Mouse (Mus musculus): ENCODE measurements around the gene Fam213b. TPM values are rescaled to one million over a fixed set of nuclear protein-coding genes. Genes with fewer than 3 reads are reported as not detected.

Gene Fam213b
- polyA plus RNA-seq, 1 experiment from 2014 or later, result 59.9 TPM

DNA sequence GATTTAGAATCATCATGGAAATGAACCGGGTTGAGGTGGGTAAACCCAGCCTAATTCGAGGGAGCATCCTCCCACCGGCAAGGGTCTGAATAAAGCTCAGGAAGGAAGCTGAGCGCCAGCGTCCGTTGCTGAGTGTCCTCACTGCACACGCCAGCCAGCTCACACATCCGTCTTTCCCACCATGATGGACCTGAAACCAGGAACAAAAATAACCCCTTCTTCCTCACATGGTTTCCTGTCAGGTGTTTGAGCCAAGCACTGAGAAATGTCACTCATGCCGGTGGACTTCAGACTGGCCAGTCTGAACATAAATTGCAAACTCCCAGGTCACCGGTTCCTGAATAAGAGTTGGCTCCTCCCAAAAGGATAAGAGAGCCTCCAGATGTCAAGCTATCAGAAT lies 16.4 kb upstream of the Fam213b start:
- no peaks in the 10 kb centered on the region for H3K36me3 ChIP-seq
- no peak overlapping the region for H3K4me2 ChIP-seq (replicated peaks)
- no peak overlapping the region for H3K4me3 ChIP-seq (replicated peaks)
- H3K9ac ChIP-seq, result no peak overlapping the region
- H3K9me3 ChIP-seq (replicated peaks), result no peaks in the 10 kb centered on the region
- H3K4me1 ChIP-seq, result 0 out of 2 replicates have a peak, but pooled peaks cover 4% of the 10 kb centered on the region
- ATAC-seq (ENCODE audit: insufficient number of reproducible peaks, low FRiP score, low TSS enrichment, low read depth), result no peak
- no peaks in the 10 kb centered on the region for H3K27me3 ChIP-seq
- H3K27ac ChIP-seq (replicated peaks), result no peak overlapping the region
- WGBS, result 84% methylated on average over 10 of the region's 10 CpGs

DNA sequence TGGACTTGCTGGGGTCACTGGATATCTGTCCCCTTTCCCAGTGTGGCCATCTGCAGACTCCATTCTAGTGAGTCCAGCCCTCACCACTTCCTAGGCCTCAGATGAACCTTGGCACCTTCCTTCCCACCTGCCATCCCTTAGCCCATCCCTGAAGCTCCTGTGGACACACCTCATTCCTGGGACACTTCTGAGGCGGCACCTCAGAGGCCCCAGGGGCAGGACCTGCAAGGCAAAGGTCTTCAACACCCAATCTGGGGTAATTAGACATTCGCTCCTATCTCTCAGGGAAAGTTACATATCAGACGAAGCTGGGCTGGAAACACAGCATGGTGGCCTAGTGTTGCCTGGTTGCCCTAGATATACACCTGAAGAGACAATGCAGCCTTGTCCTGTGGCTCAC lies 15.8 kb upstream of the Fam213b start:
- H3K9ac ChIP-seq, result no peak overlapping the region
- no peak overlapping the region for H3K4me3 ChIP-seq (replicated peaks)
- no peaks in the 10 kb centered on the region for H3K27me3 ChIP-seq
- H3K36me3 ChIP-seq, result no peaks in the 10 kb centered on the region
- no peaks in the 10 kb centered on the region for H3K9me3 ChIP-seq (replicated peaks)
- no peak overlapping the region for H3K4me2 ChIP-seq (replicated peaks)
- no peak for ATAC-seq (ENCODE audit: insufficient number of reproducible peaks, low FRiP score, low TSS enrichment, low read depth)
- 0 out of 2 replicates have a peak, but pooled peaks cover 4% of the 10 kb centered on the region for H3K4me1 ChIP-seq
- 71% methylated on average over 3 of the region's 3 CpGs for WGBS
- H3K27ac ChIP-seq (replicated peaks), result no peak overlapping the region

DNA sequence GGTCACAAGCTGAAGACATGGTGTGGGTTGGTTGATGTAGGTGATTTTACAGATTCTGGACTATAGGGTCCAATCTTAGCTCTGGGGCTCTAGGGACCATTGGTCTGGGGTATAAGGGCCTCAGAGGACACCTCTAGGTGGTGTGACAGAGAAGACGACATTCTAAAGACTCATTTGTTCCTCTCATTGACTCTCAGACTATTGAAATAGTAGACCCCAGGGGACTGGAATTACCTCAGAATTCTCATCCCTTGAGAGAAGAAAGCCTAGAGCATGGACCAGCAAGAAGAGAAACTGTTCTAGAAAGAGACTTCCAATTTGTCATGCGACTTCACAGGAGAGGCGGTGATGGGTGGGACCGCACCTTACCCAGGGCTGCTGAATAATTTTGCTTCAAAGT lies 15.3 kb upstream of the Fam213b start:
- no peak overlapping the region for H3K27ac ChIP-seq (replicated peaks)
- no peak for ATAC-seq (ENCODE audit: insufficient number of reproducible peaks, low FRiP score, low TSS enrichment, low read depth)
- H3K4me1 ChIP-seq, result 0 out of 2 replicates have a peak, but pooled peaks cover 4% of the 10 kb centered on the region
- no peaks in the 10 kb centered on the region for H3K27me3 ChIP-seq
- H3K9ac ChIP-seq, result no peak overlapping the region
- no peak overlapping the region for H3K4me3 ChIP-seq (replicated peaks)
- H3K36me3 ChIP-seq, result no peaks in the 10 kb centered on the region
- 87% methylated on average over 4 of the region's 4 CpGs for WGBS
- H3K9me3 ChIP-seq (replicated peaks), result no peaks in the 10 kb centered on the region
- H3K4me2 ChIP-seq (replicated peaks), result no peak overlapping the region

DNA sequence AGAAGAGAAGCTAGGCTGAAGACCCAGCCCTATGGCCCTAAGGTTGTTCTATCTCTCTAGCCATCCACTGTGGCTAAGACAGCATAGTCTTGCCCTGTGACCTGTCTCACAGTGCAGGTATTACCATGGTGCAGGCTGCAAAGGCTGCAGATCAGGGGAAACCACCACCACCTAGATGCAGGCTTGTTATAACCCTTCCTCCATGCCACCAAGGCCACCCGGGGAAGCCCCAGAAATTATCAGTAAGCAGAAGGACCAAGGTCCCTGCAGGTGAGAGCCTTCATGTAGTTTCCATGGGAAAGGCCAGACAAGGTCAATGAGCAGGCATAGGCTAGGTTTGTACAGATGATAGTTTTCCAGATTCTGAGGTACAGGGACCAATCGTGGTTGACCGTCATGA lies 14.9 kb upstream of the Fam213b start:
- Histone ChIP-seq H3K9me3 (replicated peaks) (no peaks in the 10 kb centered on the region), H3K4me1 (0 out of 2 replicates have a peak, but pooled peaks cover 4% of the 10 kb centered on the region), H3K27me3 (no peaks in the 10 kb centered on the region), H3K4me2 (replicated peaks) (no peak overlapping the region), H3K36me3 (no peaks in the 10 kb centered on the region), H3K9ac (no peak overlapping the region), H3K4me3 (replicated peaks) (no peak overlapping the region), H3K27ac (replicated peaks) (no peak overlapping the region)
- 88% methylated on average over 3 of the region's 3 CpGs for WGBS
- no peak for ATAC-seq (ENCODE audit: insufficient number of reproducible peaks, low FRiP score, low TSS enrichment, low read depth)

DNA sequence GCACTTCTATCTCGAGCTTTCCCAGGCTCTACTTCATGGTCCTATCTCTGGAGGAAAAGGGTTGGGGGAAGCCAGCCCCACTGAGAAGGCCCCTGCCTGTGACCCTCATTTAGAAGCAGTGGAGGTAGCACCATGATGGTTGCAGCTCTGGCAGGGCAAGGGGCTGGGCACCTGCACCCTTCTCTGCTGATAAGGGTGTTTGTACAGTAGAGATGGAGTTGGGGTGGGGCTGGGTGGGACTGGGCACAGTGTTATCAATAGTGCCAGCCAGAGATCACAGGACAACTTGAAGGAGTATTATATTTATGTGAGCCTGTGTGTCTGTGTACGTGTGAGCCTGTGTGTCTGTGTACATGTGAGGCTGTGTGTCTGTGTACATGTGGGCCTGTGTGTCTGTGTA lies 12.7 kb upstream of the Fam213b start:
- H3K4me3 ChIP-seq (replicated peaks), result no peak overlapping the region
- no peak for ATAC-seq (ENCODE audit: insufficient number of reproducible peaks, low FRiP score, low TSS enrichment, low read depth)
- H3K27ac ChIP-seq (replicated peaks), result no peak overlapping the region
- no peaks in the 10 kb centered on the region for H3K27me3 ChIP-seq
- H3K4me1 ChIP-seq, result peaks cover 8% of the 10 kb centered on the region; the same call in 1 of the 2 replicates
- 73% methylated on average over 2 of the region's 2 CpGs for WGBS
- H3K36me3 ChIP-seq, result no peaks in the 10 kb centered on the region
- H3K9me3 ChIP-seq (replicated peaks), result no peaks in the 10 kb centered on the region
- no peak overlapping the region for H3K9ac ChIP-seq
- H3K4me2 ChIP-seq (replicated peaks), result no peak overlapping the region

DNA sequence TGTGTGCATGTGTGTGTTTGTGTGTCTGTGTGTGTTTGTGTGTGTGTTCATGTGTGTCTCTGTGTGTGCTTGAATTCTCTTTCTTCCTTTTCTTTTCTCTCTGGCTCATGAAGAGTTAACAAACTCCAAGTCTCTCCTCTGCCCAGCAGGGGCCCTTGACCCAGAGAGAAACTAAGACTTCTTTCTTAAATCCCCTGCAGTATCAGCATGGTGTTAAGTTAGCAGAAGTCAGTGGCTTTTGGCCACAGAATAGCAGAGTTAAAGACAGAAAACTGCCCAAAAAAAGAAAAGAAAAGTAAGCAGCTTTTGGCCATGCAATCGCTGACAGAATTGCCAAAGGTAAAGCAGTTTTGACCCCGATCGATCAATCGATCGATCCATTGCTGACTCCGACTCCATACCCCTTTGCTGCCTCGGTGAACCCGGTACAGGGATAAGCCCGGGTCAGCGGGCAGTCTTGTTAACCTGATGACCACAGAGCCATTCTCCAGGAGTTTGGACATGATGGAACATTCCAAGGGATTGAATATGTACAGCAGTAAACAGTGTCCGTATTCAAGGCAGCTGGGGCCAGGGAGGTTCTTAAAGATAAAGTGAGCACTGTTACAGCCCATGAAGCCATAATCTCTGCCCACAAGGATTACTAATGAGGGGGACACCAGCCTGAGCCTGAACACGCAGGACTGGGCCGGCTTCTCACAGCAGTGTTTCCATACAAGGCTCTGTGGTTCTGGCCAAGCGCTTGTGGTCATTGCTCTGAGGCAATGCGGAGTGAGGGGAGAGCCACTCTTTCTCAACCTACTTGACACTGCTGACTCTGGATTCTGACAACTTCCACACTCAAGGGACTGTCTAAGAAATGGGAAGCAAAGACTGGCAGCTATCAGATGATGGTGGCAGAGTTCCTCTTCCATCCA lies 11.9 kb upstream of the Fam213b start:
- no peak overlapping the region for H3K9ac ChIP-seq

DNA sequence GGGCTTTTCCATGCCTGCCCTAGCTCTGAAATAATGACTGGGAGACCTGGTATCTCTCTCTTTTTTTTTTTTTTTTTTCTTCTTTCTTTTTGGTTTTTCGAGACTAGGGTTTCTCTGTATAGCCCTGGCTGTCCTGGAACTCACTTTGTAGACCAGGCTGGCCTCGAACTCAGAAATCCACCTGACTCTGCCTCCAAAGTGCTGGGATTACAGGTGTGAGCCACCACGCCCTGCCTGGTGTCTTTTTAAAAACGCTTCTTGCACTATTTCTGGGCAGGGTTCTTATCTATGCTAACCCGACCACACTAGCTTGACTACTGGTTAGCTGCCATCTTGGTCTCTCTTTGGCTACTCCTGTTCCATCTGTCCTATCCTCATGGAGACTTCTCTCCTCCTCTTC lies 9.6 kb upstream of the Fam213b start:
- no peaks in the 10 kb centered on the region for H3K27me3 ChIP-seq
- 89% methylated on average over 5 of the region's 5 CpGs for WGBS
- no peak overlapping the region for H3K27ac ChIP-seq (replicated peaks)

More for the DNA sequence above, 11.9 kb upstream of the Fam213b start:
- Histone ChIP-seq H3K9me3 (replicated peaks) (no peaks in the 10 kb centered on the region), H3K4me3 (replicated peaks) (no peak overlapping the region), H3K27ac (replicated peaks) (peak overlapping the region; percentile 0; the same call in 1 of the 2 replicates), H3K4me2 (replicated peaks) (no peak overlapping the region), H3K4me1 (peaks cover 8% of the 10 kb centered on the region; the same call in 1 of the 2 replicates), H3K36me3 (no peaks in the 10 kb centered on the region), H3K27me3 (no peaks in the 10 kb centered on the region)
- 23% methylated on average over 15 of the region's 15 CpGs for WGBS
- peak; percentile 41 for ATAC-seq (ENCODE audit: insufficient number of reproducible peaks, low FRiP score, low TSS enrichment, low read depth)

DNA sequence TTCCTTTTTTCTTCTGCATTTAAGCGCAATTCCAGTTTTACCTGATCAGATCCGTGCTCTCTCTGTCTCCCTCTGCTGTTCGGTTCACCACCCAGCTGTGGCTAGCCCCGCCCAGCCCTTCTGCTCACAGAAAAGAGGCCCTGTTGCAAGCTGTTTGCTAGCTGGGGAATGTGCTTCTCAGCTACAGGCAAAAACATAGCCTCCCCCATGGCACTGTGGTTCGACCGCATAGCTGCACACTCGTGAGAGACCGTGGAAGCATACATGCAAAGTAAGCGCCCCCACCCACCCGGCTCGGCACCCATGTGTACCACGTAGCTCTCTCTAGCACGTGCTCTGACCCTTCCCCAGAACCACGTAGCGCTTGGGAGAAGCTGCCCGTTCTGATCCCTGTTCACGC lies 8.9 kb upstream of the Fam213b start:
- H3K4me2 ChIP-seq (replicated peaks), result peak overlapping the region; percentile 19
- no peak for ATAC-seq (ENCODE audit: insufficient number of reproducible peaks, low FRiP score, low TSS enrichment, low read depth)
- no peaks in the 10 kb centered on the region for H3K27me3 ChIP-seq
- H3K4me1 ChIP-seq, result peaks cover 16% of the 10 kb centered on the region
- 36% methylated on average over 17 of the region's 17 CpGs for WGBS
- H3K36me3 ChIP-seq, result no peaks in the 10 kb centered on the region
- peak overlapping the region; percentile 59 for H3K27ac ChIP-seq (replicated peaks)
- H3K9me3 ChIP-seq (replicated peaks), result no peaks in the 10 kb centered on the region
- no peak overlapping the region for H3K4me3 ChIP-seq (replicated peaks)
- no peak overlapping the region for H3K9ac ChIP-seq

More for the DNA sequence above, 9.6 kb upstream of the Fam213b start:
- Histone ChIP-seq H3K9ac (no peak overlapping the region), H3K4me3 (replicated peaks) (no peak overlapping the region), H3K9me3 (replicated peaks) (no peaks in the 10 kb centered on the region), H3K4me2 (replicated peaks) (no peak overlapping the region), H3K4me1 (peaks cover 16% of the 10 kb centered on the region), H3K36me3 (no peaks in the 10 kb centered on the region)
- ATAC-seq (ENCODE audit: insufficient number of reproducible peaks, low FRiP score, low TSS enrichment, low read depth), result no peak

DNA sequence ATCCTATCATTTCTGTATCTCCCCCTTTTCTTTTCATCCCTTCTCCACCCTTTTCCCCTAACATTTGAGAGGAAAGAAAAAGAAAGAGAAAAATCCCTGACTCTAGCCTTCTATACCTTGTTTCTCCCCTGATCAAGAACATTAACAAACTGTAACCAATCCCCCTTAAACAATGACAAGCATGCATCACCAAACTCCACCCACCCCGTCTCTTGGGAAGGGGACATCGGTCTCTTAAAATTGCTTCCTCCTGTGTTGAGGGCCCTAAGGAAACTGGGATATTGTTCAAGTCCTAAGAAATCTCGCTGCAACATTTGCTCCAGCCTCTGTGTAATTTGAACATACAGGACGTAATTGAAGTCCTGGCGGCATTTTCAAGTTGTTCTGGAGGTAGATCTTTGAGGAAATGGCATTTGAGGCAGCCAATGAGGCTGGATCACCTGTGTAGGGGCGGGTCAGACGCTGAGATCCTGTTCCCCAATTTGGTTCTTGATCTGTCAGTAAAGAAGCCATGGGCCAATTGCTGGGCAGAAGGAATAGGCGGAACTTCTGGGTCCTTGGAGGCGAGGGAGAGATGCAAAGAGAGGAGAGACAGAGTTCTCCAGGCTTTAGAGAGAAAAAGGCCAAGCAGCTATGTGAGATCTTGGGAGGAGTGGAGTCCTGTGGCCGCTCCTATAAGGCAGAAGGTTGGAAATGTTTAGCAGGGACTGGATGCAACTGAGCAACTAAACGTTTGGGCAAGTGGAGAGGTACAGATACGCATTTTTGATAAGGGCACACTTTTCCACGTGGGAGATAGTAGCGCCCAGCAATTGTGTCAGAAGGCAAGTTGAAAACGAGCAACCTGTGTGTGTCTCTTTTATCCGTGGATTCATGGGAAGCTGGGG lies 5.5 kb upstream of the Fam213b start:
- peak overlapping the region; percentile 58 for H3K27ac ChIP-seq (replicated peaks)
- peak; percentile 93 for ATAC-seq (ENCODE audit: insufficient number of reproducible peaks, low FRiP score, low TSS enrichment, low read depth)
- peaks cover 13% of the 10 kb centered on the region for H3K4me1 ChIP-seq
- peak overlapping the region; percentile 43 for H3K4me3 ChIP-seq (replicated peaks)
- under 1% methylated on average over 16 of the region's 16 CpGs for WGBS
- no peaks in the 10 kb centered on the region for H3K36me3 ChIP-seq
- H3K4me2 ChIP-seq (replicated peaks), result peak overlapping the region; percentile 70
- no peaks in the 10 kb centered on the region for H3K9me3 ChIP-seq (replicated peaks)
- H3K27me3 ChIP-seq, result no peaks in the 10 kb centered on the region
- peak overlapping the region; percentile 31 for H3K9ac ChIP-seq

DNA sequence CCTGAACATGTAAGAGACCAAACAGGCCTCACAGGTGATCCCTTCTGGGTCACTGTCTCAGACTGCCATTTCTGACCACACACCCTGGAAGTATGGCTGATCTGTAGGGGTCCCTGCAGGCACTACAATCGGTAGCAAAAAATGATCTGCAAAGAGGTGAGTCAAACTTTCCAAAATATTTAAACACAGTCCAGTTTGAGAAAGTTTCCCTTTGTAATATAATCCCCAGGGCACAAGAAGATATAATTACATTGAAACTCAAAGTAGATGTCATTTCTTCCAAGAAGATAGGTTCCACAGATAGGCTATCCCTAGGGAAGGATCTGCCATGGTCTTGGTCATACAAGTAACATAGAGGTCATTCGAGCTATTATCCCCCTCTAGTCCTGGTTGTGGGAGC lies 3.4 kb upstream of the Fam213b start:
- ATAC-seq (ENCODE audit: insufficient number of reproducible peaks, low FRiP score, low TSS enrichment, low read depth), result no peak
- H3K27ac ChIP-seq (replicated peaks), result no peak overlapping the region
- no peak overlapping the region for H3K9ac ChIP-seq
- no peaks in the 10 kb centered on the region for H3K27me3 ChIP-seq
- no peaks in the 10 kb centered on the region for H3K9me3 ChIP-seq (replicated peaks)
- H3K4me1 ChIP-seq, result peaks cover 25% of the 10 kb centered on the region
- H3K4me2 ChIP-seq (replicated peaks), result no peak overlapping the region
- H3K36me3 ChIP-seq, result no peaks in the 10 kb centered on the region
- whole genome bisulfite sequencing, result 84% methylated on average over 2 of the region's 2 CpGs
- no peak overlapping the region for H3K4me3 ChIP-seq (replicated peaks)
